Mouse (Mus musculus): Measurements from ENCODE around the gene Lrrc4. TPM values are rescaled to one million over a fixed set of nuclear protein-coding genes. Genes with fewer than 3 reads are reported as not detected.

Gene Lrrc4
- polyA plus RNA-seq, 1 experiment from 2014 or later = 1.2 TPM

DNA sequence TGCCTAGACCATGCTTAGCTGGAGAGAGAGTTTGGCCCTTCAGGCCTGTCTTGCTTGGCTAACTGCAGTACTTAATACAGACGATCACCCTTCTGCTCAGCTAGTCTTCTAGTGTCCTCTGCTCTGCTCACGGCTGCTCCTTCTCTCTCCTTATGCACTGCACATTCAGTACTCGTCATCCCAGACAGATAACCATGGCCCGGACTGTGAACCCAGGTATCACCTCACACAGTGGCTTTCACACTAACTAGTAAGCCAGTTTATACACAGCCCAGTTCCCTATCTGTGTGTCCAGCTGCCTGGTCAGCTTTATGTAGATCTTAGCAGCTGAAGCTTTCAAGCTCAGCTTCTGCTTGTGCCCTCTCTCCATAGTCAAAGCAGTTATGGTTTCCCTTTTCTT lies 210.1 kb downstream of the Lrrc4 start:
- Histone ChIP-seq H3K36me3 (peaks cover 4% of the 10 kb centered on the region), H3K27me3 (no peaks in the 10 kb centered on the region), H3K27ac (no peak overlapping the region), H3K4me1 (peaks cover 13% of the 10 kb centered on the region), H3K9ac (no peak overlapping the region), H3K4me3 (no peak overlapping the region), H3K4me2 (no peak overlapping the region), H3K9me3 (no peaks in the 10 kb centered on the region)
- ATAC-seq (ENCODE audit: insufficient number of reproducible peaks, insufficient read depth, low FRiP score, low TSS enrichment, low read depth) = no peak
- WGBS = 88% methylated on average over 4 of the region's 4 CpGs

DNA sequence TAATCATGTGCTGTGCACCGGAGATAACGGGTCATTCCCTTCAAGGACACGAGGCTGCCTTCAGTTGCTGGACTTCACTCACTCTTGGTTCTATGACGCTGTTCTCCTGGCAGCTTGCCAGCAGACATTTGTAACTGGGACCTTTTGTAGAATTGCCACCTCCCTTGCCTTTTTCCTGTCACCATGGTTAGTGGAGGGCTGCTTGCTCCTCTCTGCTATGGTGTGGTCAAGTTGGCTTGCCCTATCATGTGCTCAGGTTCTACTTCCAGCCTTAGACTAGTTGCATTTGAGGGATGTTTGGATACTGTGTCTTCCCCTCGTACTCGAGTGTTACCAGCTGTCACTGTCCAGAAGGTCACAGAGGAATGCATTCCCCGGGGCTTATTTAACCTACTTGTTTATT lies 212.8 kb downstream of the Lrrc4 start:
- no peaks in the 10 kb centered on the region for H3K36me3 ChIP-seq
- H3K4me1 ChIP-seq = peaks cover 17% of the 10 kb centered on the region
- no peak overlapping the region for H3K4me3 ChIP-seq
- H3K27me3 ChIP-seq = no peaks in the 10 kb centered on the region
- no peak overlapping the region for H3K27ac ChIP-seq
- H3K9me3 ChIP-seq = no peaks in the 10 kb centered on the region
- no peak overlapping the region for H3K4me2 ChIP-seq
- no peak for ATAC-seq (ENCODE audit: insufficient number of reproducible peaks, insufficient read depth, low FRiP score, low TSS enrichment, low read depth)
- H3K9ac ChIP-seq = no peak overlapping the region
- 59% methylated on average over 7 of the region's 7 CpGs for WGBS

DNA sequence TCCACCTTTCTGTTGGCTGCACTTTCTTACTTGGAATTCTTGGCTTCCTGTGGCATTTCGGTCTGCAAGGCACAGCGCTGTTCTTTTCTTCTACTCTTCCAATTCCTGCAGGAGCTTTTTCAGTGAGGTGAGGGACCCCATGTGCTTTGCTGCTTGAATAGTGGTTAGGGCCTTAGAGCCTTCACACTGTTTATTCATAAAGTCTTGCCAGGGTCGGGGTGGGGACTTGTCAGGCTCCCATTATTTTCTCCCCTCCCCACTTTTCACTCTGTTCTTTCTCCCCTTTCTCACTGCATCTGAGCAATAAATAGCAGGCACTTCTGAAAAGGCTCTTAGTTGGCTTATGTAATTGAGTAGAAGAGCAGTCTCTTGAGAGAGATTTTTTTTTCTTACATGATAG lies 213.2 kb downstream of the Lrrc4 start:
- 75% methylated on average over 3 of the region's 3 CpGs for WGBS
- no peak overlapping the region for H3K27ac ChIP-seq
- H3K9me3 ChIP-seq = no peaks in the 10 kb centered on the region
- H3K4me1 ChIP-seq = peaks cover 17% of the 10 kb centered on the region
- H3K4me2 ChIP-seq = no peak overlapping the region
- no peak for ATAC-seq (ENCODE audit: insufficient number of reproducible peaks, insufficient read depth, low FRiP score, low TSS enrichment, low read depth)
- H3K4me3 ChIP-seq = no peak overlapping the region
- no peaks in the 10 kb centered on the region for H3K27me3 ChIP-seq
- no peak overlapping the region for H3K9ac ChIP-seq
- no peaks in the 10 kb centered on the region for H3K36me3 ChIP-seq

DNA sequence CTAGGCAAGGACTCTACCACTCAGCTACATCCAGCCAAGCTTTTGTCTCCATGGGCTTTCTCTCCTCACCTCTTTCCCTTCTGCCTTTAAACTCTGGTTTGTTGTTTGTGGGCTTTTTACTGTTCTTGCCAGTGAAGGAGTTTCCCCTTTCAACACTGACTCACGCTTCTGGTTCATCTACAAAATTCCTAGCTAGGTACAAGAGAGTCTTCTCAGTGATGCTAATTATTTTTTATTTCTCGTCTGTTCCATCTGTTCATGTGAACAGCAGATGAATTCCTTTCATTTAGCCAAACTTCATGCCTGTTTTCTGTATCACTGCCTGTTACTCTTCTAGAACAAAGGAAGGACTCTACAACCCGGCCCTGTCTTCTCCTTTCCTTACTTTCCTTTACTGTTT lies 215.6 kb downstream of the Lrrc4 start:
- WGBS = 51% methylated on average over 3 of the region's 3 CpGs
- no peak for ATAC-seq (ENCODE audit: insufficient number of reproducible peaks, insufficient read depth, low FRiP score, low TSS enrichment, low read depth)
- no peak overlapping the region for H3K4me3 ChIP-seq
- H3K9ac ChIP-seq = no peak overlapping the region
- H3K4me1 ChIP-seq = peaks cover 17% of the 10 kb centered on the region
- no peaks in the 10 kb centered on the region for H3K27me3 ChIP-seq
- 0 out of 2 replicates have a peak overlapping the region, but pooled peaks have one; percentile 55 for H3K27ac ChIP-seq
- no peaks in the 10 kb centered on the region for H3K36me3 ChIP-seq
- H3K4me2 ChIP-seq = no peak overlapping the region
- no peaks in the 10 kb centered on the region for H3K9me3 ChIP-seq

DNA sequence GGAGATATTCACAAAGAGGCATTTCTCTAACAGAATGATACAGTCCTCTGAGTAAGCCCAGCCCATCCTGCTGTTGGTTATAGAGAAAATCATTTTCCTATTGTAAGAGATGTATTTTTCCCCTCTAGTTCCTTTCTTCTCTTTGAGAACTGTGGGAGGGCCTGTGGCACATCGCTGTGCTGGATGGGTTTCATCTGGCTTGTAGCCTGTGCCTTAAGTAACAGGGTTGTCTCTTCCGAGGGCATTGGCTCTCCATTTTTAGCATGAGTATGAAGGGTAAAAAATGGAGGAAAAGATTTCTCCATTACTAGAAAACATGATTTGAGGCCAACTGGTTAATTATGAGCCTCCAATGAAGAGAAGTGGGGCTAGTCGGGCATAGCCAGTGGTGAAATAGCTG lies 216.1 kb downstream of the Lrrc4 start:
- 77% methylated on average over 3 of the region's 3 CpGs for WGBS
- H3K36me3 ChIP-seq = no peaks in the 10 kb centered on the region
- H3K4me2 ChIP-seq = no peak overlapping the region
- H3K27ac ChIP-seq = no peak overlapping the region
- no peaks in the 10 kb centered on the region for H3K27me3 ChIP-seq
- H3K9ac ChIP-seq = no peak overlapping the region
- ATAC-seq (ENCODE audit: insufficient number of reproducible peaks, insufficient read depth, low FRiP score, low TSS enrichment, low read depth) = no peak
- H3K4me1 ChIP-seq = peaks cover 17% of the 10 kb centered on the region
- H3K9me3 ChIP-seq = no peaks in the 10 kb centered on the region
- H3K4me3 ChIP-seq = no peak overlapping the region

DNA sequence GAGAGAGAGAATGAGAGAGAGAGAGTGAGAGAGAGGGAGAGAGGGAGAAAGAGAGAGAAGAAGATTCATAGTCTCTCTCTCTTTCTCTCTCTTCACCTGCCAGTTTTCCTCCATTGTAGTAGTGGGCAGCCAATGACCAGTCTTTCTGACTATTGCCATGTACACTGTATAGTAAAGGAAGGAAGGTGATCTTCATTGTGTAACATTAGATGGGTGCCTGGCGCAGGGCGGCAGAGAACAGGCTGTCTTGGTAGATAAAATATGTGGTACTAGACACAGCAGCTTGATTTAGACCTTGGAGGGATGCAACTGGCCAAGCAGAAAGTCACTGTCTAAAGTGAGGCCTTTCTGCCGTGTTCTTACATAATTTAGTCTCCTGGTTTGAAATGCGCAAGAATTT lies 216.7 kb downstream of the Lrrc4 start:
- Histone ChIP-seq H3K4me2 (no peak overlapping the region), H3K27me3 (no peaks in the 10 kb centered on the region), H3K27ac (no peak overlapping the region), H3K9me3 (no peaks in the 10 kb centered on the region), H3K4me3 (no peak overlapping the region), H3K9ac (no peak overlapping the region), H3K36me3 (no peaks in the 10 kb centered on the region), H3K4me1 (peaks cover 17% of the 10 kb centered on the region)
- no peak for ATAC-seq (ENCODE audit: insufficient number of reproducible peaks, insufficient read depth, low FRiP score, low TSS enrichment, low read depth)
- WGBS = 89% methylated on average over 4 of the region's 4 CpGs

DNA sequence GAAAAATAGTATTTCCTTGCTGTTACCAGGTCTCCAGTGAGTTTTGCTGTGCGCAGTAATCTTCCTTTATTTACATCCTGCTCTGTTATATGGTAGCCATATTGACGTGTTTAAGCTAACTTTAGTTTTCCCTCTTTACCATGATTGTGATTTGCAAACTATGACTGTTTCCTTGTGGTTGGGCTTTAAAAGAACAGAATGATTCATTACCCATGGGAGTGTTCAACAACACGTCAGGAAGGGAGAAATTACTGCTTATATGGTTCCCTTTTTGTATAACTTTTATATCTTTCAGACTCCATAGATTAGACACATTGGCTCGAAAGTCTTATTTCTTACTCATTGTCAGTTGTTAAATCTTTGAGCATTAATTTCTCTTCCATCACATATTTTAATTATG lies 218.1 kb downstream of the Lrrc4 start:
- Histone ChIP-seq H3K27me3 (no peaks in the 10 kb centered on the region), H3K27ac (no peak overlapping the region; the same call in 1 of the 2 replicates), H3K4me2 (no peak overlapping the region), H3K4me3 (no peak overlapping the region), H3K9ac (no peak overlapping the region), H3K9me3 (no peaks in the 10 kb centered on the region), H3K4me1 (peaks cover 8% of the 10 kb centered on the region; the same call in 1 of the 2 replicates), H3K36me3 (no peaks in the 10 kb centered on the region)
- ATAC-seq (ENCODE audit: insufficient number of reproducible peaks, insufficient read depth, low FRiP score, low TSS enrichment, low read depth) = no peak
- WGBS = 72% methylated on average over 4 of the region's 4 CpGs

Other genes with a start within 250 kb of the Lrrc4 start
- not detected in 2 replicates for gene Lep, start 228.5 kb upstream of the Lrrc4 start, polyA plus RNA-seq (2015; fragmentation: Nextera tagmentation; extraction: Ambion mirVana)